Mouse (Mus musculus): ENCODE measurements around the gene Rab3il1. TPM values are rescaled to one million over a fixed set of nuclear protein-coding genes. Genes with fewer than 3 reads are reported as not detected.

Rab3il1 gene
- total and polyA plus RNA-seq, 3 experiments: 0.04 TPM; not detected in 2

GRCm38 (mm10) chr19:9954811-9955202, 46.7 kb upstream of the Rab3il1 start:
- in situ Hi-C loops (cut with MboI; ENCODE audit: low pct_ligation_motif_present, low pct_unique_long_range_greater_than_20kb, low sequenced_read_pairs) (no loop called here), dilution Hi-C loops (cut with MboI; ENCODE audit: extremely low pct_ligation_motif_present, extremely low pct_unique_long_range_greater_than_20kb, low sequenced_read_pairs) (no loop called here)
- TF ChIP-seq ETS1 (conservative IDR thresholded peaks at IDR 0.05; ENCODE audit: low read depth, low read length) (no peak), USF1 (IDR thresholded peaks at IDR 0.05; ENCODE audit: low read depth, low read length) (no peak), MXI1 (IDR thresholded peaks at IDR 0.05; ENCODE audit: low read depth, low read length) (no peak), UBTF (IDR thresholded peaks at IDR 0.05; ENCODE audit: low read depth, low read length) (no peak), CTCF (conservative IDR thresholded peaks at IDR 0.05 in 1 of 2, IDR thresholded peaks at IDR 0.05 in 1 of 2; ENCODE audit: low read depth in 2 of 2, low read length in 2 of 2) (peak in 1 of 2 experiments; percentile 24; a peak in 2 of 4 replicates), BHLHE40 (IDR thresholded peaks at IDR 0.05; ENCODE audit: low read depth, low read length) (no peak), GABPA (IDR thresholded peaks at IDR 0.05; ENCODE audit: insufficient replicate concordance, low read depth, low read length) (no peak), RAD21 (IDR thresholded peaks at IDR 0.05; ENCODE audit: low read depth, low read length) (peak; percentile 23), E2F4 (IDR thresholded peaks at IDR 0.05; ENCODE audit: insufficient replicate concordance, low read depth, low read length) (no peak), NELFE (IDR thresholded peaks at IDR 0.05; ENCODE audit: low read depth, low read length) (peak; percentile 46; the same call in 1 of the 2 replicates), TBP (conservative IDR thresholded peaks at IDR 0.05; ENCODE audit: low read depth, low read length) (no peak; the same call in 1 of the 2 replicates), ZMIZ1 (IDR thresholded peaks at IDR 0.05; ENCODE audit: low read depth, low read length) (no peak), POLR2A (IDR thresholded peaks at IDR 0.05; ENCODE audit: low read depth, low read length) (no peak), MAX (IDR thresholded peaks at IDR 0.05; ENCODE audit: low read length) (no peak), POLR2AphosphoS2 (IDR thresholded peaks at IDR 0.05; ENCODE audit: low read depth, low read length) (no peak), JUN (IDR thresholded peaks at IDR 0.05; ENCODE audit: insufficient read depth, low read depth, low read length) (no peak), CHD2 (IDR thresholded peaks at IDR 0.05; ENCODE audit: low read length) (no peak), ZKSCAN1 (IDR thresholded peaks at IDR 0.05; ENCODE audit: borderline replicate concordance, low read depth, low read length) (no peak), NRF1 (IDR thresholded peaks at IDR 0.05; ENCODE audit: low read depth, low read length) (no peak), KAT2A (IDR thresholded peaks at IDR 0.05; ENCODE audit: insufficient replicate concordance, low read length) (no peak), RCOR1 (conservative IDR thresholded peaks at IDR 0.05; ENCODE audit: low read depth, low read length) (no peak), IRF4 (IDR thresholded peaks at IDR 0.05; ENCODE audit: low read depth, low read length) (peak; percentile 24; the same call in 1 of the 2 replicates), SIN3A (IDR thresholded peaks at IDR 0.05; ENCODE audit: low read length) (no peak; the same call in 1 of the 2 replicates), MAZ (IDR thresholded peaks at IDR 0.05; ENCODE audit: low read depth, low read length) (no peak), ELF1 (IDR thresholded peaks at IDR 0.05; ENCODE audit: low read depth, low read length) (0 out of 2 replicates have a peak, but pooled peaks have one; percentile 16), HCFC1 (IDR thresholded peaks at IDR 0.05; ENCODE audit: low read depth, low read length) (no peak), JUND (conservative IDR thresholded peaks at IDR 0.05; ENCODE audit: low read depth, low read length) (no peak), TCF12 (IDR thresholded peaks at IDR 0.05; ENCODE audit: low read depth, low read length) (no peak), PAX5 (IDR thresholded peaks at IDR 0.05; ENCODE audit: low read length) (no peak), ZC3H11A (IDR thresholded peaks at IDR 0.05; ENCODE audit: low read depth, low read length) (no peak), MEF2A (IDR thresholded peaks at IDR 0.05; ENCODE audit: borderline replicate concordance, low read depth, low read length) (0 out of 2 replicates have a peak, but pooled peaks have one; percentile 38), USF2 (conservative IDR thresholded peaks at IDR 0.05; ENCODE audit: low read depth, low read length) (no peak), EP300 (IDR thresholded peaks at IDR 0.05; ENCODE audit: low read length) (no peak), MYC (IDR thresholded peaks at IDR 0.05; ENCODE audit: low read depth, low read length) (no peak), ZNF384 (IDR thresholded peaks at IDR 0.05; ENCODE audit: low read depth, low read length) (no peak), SMC3 (IDR thresholded peaks at IDR 0.05; ENCODE audit: low read depth, low read length) (peak; percentile 41), MAFK (IDR thresholded peaks at IDR 0.05; ENCODE audit: insufficient replicate concordance, low read length) (no peak), CHD1 (IDR thresholded peaks at IDR 0.05; ENCODE audit: low read depth, low read length) (no peak)
- Histone ChIP-seq H3K9ac (ENCODE audit: insufficient read depth, low read depth) (peak overlapping the region; percentile 40; the same call in 1 of the 2 replicates), H3K4me1 (ENCODE audit: control insufficient read depth in 1 of 2, insufficient read depth in 2 of 2) (peaks cover 8 to 54% of the 10 kb centered on the region in 2 experiments; a peak in 3 of 4 replicates), H3K4me2 (ENCODE audit: insufficient read depth, low read depth, poor library complexity, severe bottlenecking) (peak overlapping the region; percentile 23; the same call in 1 of the 2 replicates), H3K27me3 (replicated peaks) (no peaks in the 10 kb centered on the region), H3K4me3 (replicated peaks in 1 of 3; ENCODE audit: low read depth in 2 of 3, low read length in 2 of 3, poor library complexity in 1 of 3) (peak overlapping the region in 1 of 3 experiments; percentile 38), H3K9me3 (replicated peaks; ENCODE audit: low read length) (peaks cover 15% of the 10 kb centered on the region), H3K27ac (ENCODE audit: insufficient read depth, low read depth) (peak overlapping the region; percentile 40; the same call in 1 of the 2 replicates), H3K79me2 (replicated peaks; ENCODE audit: control insufficient read depth, extremely low read depth, insufficient read depth, poor library complexity, severe bottlenecking) (no peaks in the 10 kb centered on the region), H3K36me3 (replicated peaks in 1 of 2; ENCODE audit: control insufficient read depth in 1 of 2, insufficient read depth in 1 of 2, low read length in 1 of 2) (no peaks in the 10 kb centered on the region)
- peak; percentile 59 for DNase-seq (ENCODE audit: extremely low read depth)
